Mouse (Mus musculus): Measurements from ENCODE around the gene Casp7. TPM values are rescaled to one million over a fixed set of nuclear protein-coding genes. Genes with fewer than 3 reads are reported as not detected.

Gene Casp7
- polyA plus RNA-seq, 1 experiment: 12.4 TPM

DNA sequence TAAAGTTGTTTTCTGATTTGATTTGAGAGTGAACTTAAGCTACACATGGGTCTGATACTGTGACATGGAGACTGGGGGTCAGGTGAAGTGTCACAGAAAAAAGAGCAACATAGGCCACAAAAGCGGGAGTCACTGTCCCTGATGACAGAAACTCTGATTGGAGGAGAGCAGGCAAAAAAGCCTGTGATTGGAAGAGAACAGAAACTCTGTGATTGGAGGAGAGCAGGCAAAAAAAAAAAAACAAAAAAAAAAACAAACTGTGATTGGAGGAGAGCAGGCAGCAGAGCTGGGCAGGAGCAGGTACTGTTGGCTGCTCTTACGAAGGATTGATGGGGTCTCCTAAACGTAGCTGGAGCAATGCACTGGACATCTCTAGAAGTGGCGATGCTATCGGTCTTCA, 11.4 kb upstream of the Casp7 start:
- WGBS: 85% methylated on average over 5 of the region's 5 CpGs

DNA sequence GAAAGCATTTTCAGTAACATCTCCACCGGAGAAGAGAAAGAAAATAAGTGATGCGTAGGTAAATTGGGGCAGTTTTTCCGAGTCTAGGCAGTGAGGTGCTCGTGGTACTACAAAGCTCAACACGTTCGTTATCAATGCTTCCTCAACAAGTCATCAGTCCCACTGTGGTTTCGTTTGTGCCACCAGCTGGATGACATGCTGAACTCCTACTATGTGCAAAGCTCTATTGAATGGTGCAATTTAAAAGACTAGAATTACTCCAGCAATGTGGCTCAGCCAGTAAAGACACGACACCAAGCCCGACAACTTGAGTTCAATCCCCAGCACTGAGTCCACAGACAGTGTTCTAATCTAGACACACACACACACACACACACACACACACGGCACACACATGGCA, 10.8 kb upstream of the Casp7 start:
- no peaks in the 10 kb centered on the region for H3K27me3 ChIP-seq (replicated peaks; ENCODE audit: control insufficient read depth, insufficient read depth, low read length)
- H3K4me1 ChIP-seq (ENCODE audit: control insufficient read depth, insufficient read depth, low read length): no peaks in the 10 kb centered on the region
- WGBS: 93% methylated on average over 10 of the region's 10 CpGs
- H3K27ac ChIP-seq (ENCODE audit: insufficient read depth, low read depth, low read length): no peak overlapping the region
- no peak overlapping the region for H3K4me3 ChIP-seq (ENCODE audit: insufficient read depth, low read depth, low read length)
- TF ChIP-seq POLR2A (IDR thresholded peaks at IDR 0.05; ENCODE audit: low read depth, low read length): no peak
- no peak for DNase-seq
- H3K36me3 ChIP-seq (ENCODE audit: control insufficient read depth, insufficient read depth, low read length): no peaks in the 10 kb centered on the region

More for the DNA sequence above, 11.4 kb upstream of the Casp7 start:
- no peak for TF ChIP-seq CTCF (conservative IDR thresholded peaks at IDR 0.05; ENCODE audit: insufficient read depth, insufficient read length, low read depth, low read length)
- TF ChIP-seq POLR2A (IDR thresholded peaks at IDR 0.05; ENCODE audit: low read depth, low read length): no peak
- Histone ChIP-seq H3K27me3 (replicated peaks; ENCODE audit: control insufficient read depth, insufficient read depth, low read length) (no peaks in the 10 kb centered on the region), H3K4me1 (ENCODE audit: control insufficient read depth, insufficient read depth, low read length) (no peaks in the 10 kb centered on the region), H3K4me3 (ENCODE audit: insufficient read depth, low read depth, low read length) (no peak overlapping the region), H3K27ac (ENCODE audit: insufficient read depth, low read depth, low read length) (no peak overlapping the region), H3K36me3 (ENCODE audit: control insufficient read depth, insufficient read depth, low read length) (no peaks in the 10 kb centered on the region)
- no peak for DNase-seq

DNA sequence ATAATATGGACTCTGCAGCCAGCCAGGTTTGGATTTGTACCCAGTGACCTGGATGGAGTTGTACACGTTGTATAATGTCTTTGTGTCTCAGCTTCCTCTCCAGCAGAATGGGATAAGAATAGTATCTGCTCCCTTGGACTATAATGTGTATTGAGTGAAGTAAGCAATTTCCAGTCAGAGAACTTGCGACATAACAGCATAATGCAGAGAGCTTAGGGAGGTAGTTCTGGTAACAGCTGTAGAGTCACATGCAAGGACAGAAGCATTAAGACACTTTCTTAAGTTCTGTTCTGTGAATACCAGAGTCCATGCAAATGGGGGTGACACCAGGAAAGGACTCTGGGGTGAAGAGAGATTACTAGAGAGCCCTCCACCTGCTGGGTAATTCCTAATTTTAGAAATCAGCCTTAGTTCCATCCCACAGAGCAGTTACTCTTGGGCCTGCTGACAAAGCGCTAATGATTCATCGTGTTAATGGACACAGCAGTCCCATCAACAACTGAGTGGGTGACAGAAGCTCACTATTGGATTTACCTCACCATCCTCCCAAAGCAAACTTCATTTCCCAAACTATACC, 9.1 kb upstream of the Casp7 start:
- no peak for TF ChIP-seq POLR2A (IDR thresholded peaks at IDR 0.05; ENCODE audit: low read depth, low read length)
- no peak for TF ChIP-seq CTCF (conservative IDR thresholded peaks at IDR 0.05; ENCODE audit: insufficient read depth, insufficient read length, low read depth, low read length)
- Histone ChIP-seq H3K4me3 (ENCODE audit: insufficient read depth, low read depth, low read length) (no peak overlapping the region), H3K27me3 (replicated peaks; ENCODE audit: control insufficient read depth, insufficient read depth, low read length) (no peaks in the 10 kb centered on the region), H3K4me1 (ENCODE audit: control insufficient read depth, insufficient read depth, low read length) (no peaks in the 10 kb centered on the region), H3K27ac (ENCODE audit: insufficient read depth, low read depth, low read length) (no peak overlapping the region), H3K36me3 (ENCODE audit: control insufficient read depth, insufficient read depth, low read length) (no peaks in the 10 kb centered on the region)
- no peak for DNase-seq
- 79% methylated on average over 4 of the region's 4 CpGs for WGBS

DNA sequence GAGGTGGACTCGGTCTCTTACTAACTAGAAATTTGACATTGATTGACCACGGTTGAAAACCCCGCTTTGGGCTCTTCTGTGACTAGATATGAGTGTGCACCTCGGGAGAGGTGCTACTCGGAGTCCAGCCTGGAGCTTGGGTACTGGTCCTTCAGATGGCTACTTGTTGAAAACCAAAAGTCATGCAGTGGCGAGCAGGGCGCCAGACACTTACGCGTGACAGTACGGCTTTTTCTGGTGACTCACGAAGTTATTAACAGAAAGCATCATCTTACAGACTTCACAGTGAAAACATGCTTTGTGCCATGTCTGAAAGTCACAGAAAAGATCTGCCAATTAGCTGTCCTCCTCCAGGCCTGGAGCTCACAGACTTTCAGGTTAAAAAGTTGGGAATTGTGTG, 7.8 kb upstream of the Casp7 start:
- DNase-seq: no peak
- Histone ChIP-seq H3K36me3 (ENCODE audit: control insufficient read depth, insufficient read depth, low read length) (no peaks in the 10 kb centered on the region), H3K27me3 (replicated peaks; ENCODE audit: control insufficient read depth, insufficient read depth, low read length) (no peaks in the 10 kb centered on the region), H3K4me3 (ENCODE audit: insufficient read depth, low read depth, low read length) (no peak overlapping the region), H3K4me1 (ENCODE audit: control insufficient read depth, insufficient read depth, low read length) (no peaks in the 10 kb centered on the region), H3K27ac (ENCODE audit: insufficient read depth, low read depth, low read length) (no peak overlapping the region)
- 93% methylated on average over 11 of the region's 11 CpGs for WGBS
- TF ChIP-seq POLR2A (IDR thresholded peaks at IDR 0.05; ENCODE audit: low read depth, low read length) (no peak), CTCF (conservative IDR thresholded peaks at IDR 0.05; ENCODE audit: insufficient read depth, insufficient read length, low read depth, low read length) (no peak)

DNA sequence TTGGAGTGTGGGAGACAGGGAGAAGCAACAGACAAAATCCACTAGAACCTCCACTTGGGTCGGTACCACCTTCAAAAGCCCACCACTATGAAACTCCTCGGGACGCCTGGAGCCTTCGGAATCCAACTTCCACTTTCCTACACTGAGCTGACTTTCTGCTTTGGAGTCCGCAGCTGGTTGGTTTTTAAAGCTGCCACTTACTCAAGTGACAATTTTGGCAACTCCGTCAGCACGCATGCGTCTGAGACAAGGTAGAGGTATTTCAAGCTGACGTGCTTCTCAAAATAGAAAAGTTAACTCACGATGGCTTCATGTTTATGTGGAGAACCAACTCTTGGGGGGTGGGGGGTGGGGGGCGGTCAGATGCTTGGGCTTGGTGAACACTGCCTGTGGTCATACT, 7.0 kb upstream of the Casp7 start, which contains the start of gene Nrap:
Gene Nrap (minus strand): TSS at position 159 of the 400 bp plus-strand sequence.
- TF ChIP-seq POLR2A (IDR thresholded peaks at IDR 0.05; ENCODE audit: low read depth, low read length): no peak
- no peak for TF ChIP-seq CTCF (conservative IDR thresholded peaks at IDR 0.05; ENCODE audit: insufficient read depth, insufficient read length, low read depth, low read length)
- H3K4me1 ChIP-seq (ENCODE audit: control insufficient read depth, insufficient read depth, low read length): no peaks in the 10 kb centered on the region
- no peak within 1 kb of the TSS for H3K27ac ChIP-seq (ENCODE audit: insufficient read depth, low read depth, low read length)
- H3K36me3 ChIP-seq (ENCODE audit: control insufficient read depth, insufficient read depth, low read length): no peaks in the 10 kb centered on the region
- DNase-seq: no peak
- H3K4me3 ChIP-seq (ENCODE audit: insufficient read depth, low read depth, low read length): no peak within 1 kb of the TSS
- WGBS: 81% methylated on average over 11 of the region's 11 CpGs
- H3K27me3 ChIP-seq (replicated peaks; ENCODE audit: control insufficient read depth, insufficient read depth, low read length): no peaks in the 10 kb centered on the region

DNA sequence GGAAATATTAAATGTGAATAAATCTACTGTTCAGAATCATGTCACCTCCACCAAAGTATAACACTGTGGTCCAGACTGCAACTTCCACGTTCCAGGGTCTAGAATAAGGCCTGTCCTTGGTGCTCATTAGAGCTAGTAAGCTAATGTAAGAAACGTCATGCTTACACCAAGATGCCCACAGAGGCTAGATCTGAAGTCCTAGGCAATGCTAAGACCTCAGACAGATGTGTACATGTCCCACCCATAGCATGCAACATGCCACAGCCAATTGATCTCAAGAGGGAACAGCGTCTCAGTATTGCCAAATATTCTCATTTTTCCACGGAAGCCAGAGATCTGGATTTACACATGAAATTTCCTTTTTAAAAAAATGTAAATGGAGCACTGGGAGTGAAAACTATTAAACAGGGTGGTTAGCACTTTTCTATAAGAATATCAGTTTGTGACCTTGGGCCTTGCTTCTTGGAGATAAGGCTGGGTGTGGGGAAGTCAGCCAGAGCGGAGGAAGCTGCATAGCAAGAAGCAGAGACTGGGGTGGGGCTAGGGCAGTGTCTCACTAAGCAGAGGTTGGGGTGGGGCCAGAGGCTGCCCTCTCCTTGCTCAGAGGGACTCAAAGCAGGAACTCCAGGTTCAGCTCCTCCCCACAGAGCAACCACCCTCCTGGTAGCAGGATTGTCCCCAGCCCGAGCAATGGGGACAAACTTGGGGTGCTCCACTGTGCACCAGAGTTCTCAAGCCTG, 5.5 kb upstream of the Casp7 start:
- no peak for DNase-seq
- H3K36me3 ChIP-seq (ENCODE audit: control insufficient read depth, insufficient read depth, low read length): no peaks in the 10 kb centered on the region
- H3K4me1 ChIP-seq (ENCODE audit: control insufficient read depth, insufficient read depth, low read length): peaks cover 3% of the 10 kb centered on the region; the same call in 1 of the 2 replicates
- H3K27me3 ChIP-seq (replicated peaks; ENCODE audit: control insufficient read depth, insufficient read depth, low read length): no peaks in the 10 kb centered on the region
- TF ChIP-seq CTCF (conservative IDR thresholded peaks at IDR 0.05; ENCODE audit: insufficient read depth, insufficient read length, low read depth, low read length) (no peak), POLR2A (IDR thresholded peaks at IDR 0.05; ENCODE audit: low read depth, low read length) (no peak)
- H3K4me3 ChIP-seq (ENCODE audit: insufficient read depth, low read depth, low read length): no peak overlapping the region
- H3K27ac ChIP-seq (ENCODE audit: insufficient read depth, low read depth, low read length): no peak overlapping the region
- WGBS: 86% methylated on average over 6 of the region's 6 CpGs

DNA sequence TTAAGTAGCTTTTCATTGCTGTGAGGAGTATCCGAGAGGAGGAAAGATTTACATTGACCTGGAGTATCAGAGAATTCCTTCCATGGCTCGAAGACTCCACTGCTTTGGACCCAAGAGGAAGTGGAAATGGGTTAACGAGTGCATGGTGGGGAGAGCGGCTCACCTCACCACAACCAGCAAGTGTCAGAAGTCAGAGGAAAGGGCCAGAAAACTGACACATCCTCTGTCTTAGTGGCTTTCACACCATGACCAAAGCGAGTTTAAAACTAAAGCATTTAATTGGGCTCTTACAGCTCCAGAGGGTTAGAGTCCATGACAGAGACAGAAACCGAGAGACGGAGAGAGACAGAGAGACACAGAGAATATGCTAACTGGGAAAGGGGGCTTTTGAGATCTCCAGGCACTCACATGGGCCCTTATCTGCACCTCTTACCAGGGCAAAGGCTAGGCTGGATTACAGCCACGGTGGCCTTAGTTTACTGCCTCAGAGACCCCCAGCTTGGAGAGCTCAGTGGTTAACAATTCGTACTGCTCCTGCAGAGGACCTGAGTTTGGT, 3.5 kb upstream of the Casp7 start:
- Histone ChIP-seq H3K27me3 (replicated peaks; ENCODE audit: control insufficient read depth, insufficient read depth, low read length) (no peaks in the 10 kb centered on the region), H3K27ac (ENCODE audit: insufficient read depth, low read depth, low read length) (no peak overlapping the region), H3K4me1 (ENCODE audit: control insufficient read depth, insufficient read depth, low read length) (peaks cover 7% of the 10 kb centered on the region; the same call in 1 of the 2 replicates), H3K4me3 (ENCODE audit: insufficient read depth, low read depth, low read length) (no peak overlapping the region), H3K36me3 (ENCODE audit: control insufficient read depth, insufficient read depth, low read length) (no peaks in the 10 kb centered on the region)
- DNase-seq: no peak
- WGBS: 74% methylated on average over 9 of the region's 9 CpGs
- no peak for TF ChIP-seq POLR2A (IDR thresholded peaks at IDR 0.05; ENCODE audit: low read depth, low read length)
- TF ChIP-seq CTCF (conservative IDR thresholded peaks at IDR 0.05; ENCODE audit: insufficient read depth, insufficient read length, low read depth, low read length): no peak
